Mouse (Mus musculus) ES-Bruce4 (cell line): ENCODE data around the gene Slc6a11. TPM values are rescaled to one million over a fixed set of nuclear protein-coding genes. Genes with fewer than 3 reads are reported as not detected.

Experiments
- H3K27ac ChIP-seq: 2 replicates; pipeline ENCODE4 v1.5.1; 2012; ENCODE audit warnings: low read length, inconsistent platforms; ENCODE audit not compliant: insufficient read depth
- H3K27me3 ChIP-seq: 2 replicates; pipeline ENCODE4 v1.6.1; 2012; ENCODE audit warnings: mild to moderate bottlenecking, low read length, inconsistent platforms; ENCODE audit not compliant: control insufficient read depth, poor library complexity, insufficient read depth, severe bottlenecking
- H3K36me3 ChIP-seq: 2 replicates; pipeline ENCODE4 v1.6.1; 2012; ENCODE audit warnings: inconsistent platforms, mild to moderate bottlenecking, low read length, moderate library complexity; ENCODE audit not compliant: control insufficient read depth, poor library complexity, insufficient read depth, severe bottlenecking
- H3K4me1 ChIP-seq: one replicate; pipeline ENCODE4 v1.8.1; 2011; ENCODE audit warnings: low read length; ENCODE audit not compliant: control insufficient read depth, insufficient read depth
- H3K4me3 ChIP-seq: 2 replicates; pipeline ENCODE4 v1.5.1; 2011; ENCODE audit warnings: low read depth, mild to moderate bottlenecking, low read length
- H3K9ac ChIP-seq: 2 replicates; pipeline ENCODE4 v1.6.1; 2012; ENCODE audit warnings: low read depth, mild to moderate bottlenecking, inconsistent platforms; ENCODE audit not compliant: poor library complexity, severe bottlenecking
- H3K9me3 ChIP-seq: replicated peaks from 2 replicates; pipeline ENCODE4 v1.6.1; 2012; ENCODE audit warnings: mild to moderate bottlenecking, low read length, inconsistent platforms; ENCODE audit not compliant: control insufficient read depth, poor library complexity, insufficient read depth, severe bottlenecking
- CTCF ChIP-seq: IDR thresholded peaks from one replicate; pipeline ENCODE4 v1.8.1; 2011; ENCODE audit warnings: low read depth, low read length
- EP300 ChIP-seq: IDR thresholded peaks from 2 replicates; pipeline ENCODE4 v1.6.1; 2011; ENCODE audit warnings: low read depth, low read length; ENCODE audit not compliant: insufficient read depth
- POLR2A ChIP-seq: IDR thresholded peaks from one replicate; pipeline ENCODE4 v1.8.1; 2011; ENCODE audit warnings: low read length; ENCODE audit not compliant: insufficient read depth
- polyA plus RNA-seq: library from polyadenylated mRNA; stranded (reverse); fragments of >200 nt; gene quantifications from 2 replicates; pipeline ENCODE4 v1.2.4, GENCODE M21; 2011; ENCODE audit warnings: low read depth; ENCODE audit not compliant: missing spikeins, insufficient read depth, insufficient read length

Slc6a11 gene
- polyA plus RNA-seq, 1 experiment = 0.19 TPM

DNA sequence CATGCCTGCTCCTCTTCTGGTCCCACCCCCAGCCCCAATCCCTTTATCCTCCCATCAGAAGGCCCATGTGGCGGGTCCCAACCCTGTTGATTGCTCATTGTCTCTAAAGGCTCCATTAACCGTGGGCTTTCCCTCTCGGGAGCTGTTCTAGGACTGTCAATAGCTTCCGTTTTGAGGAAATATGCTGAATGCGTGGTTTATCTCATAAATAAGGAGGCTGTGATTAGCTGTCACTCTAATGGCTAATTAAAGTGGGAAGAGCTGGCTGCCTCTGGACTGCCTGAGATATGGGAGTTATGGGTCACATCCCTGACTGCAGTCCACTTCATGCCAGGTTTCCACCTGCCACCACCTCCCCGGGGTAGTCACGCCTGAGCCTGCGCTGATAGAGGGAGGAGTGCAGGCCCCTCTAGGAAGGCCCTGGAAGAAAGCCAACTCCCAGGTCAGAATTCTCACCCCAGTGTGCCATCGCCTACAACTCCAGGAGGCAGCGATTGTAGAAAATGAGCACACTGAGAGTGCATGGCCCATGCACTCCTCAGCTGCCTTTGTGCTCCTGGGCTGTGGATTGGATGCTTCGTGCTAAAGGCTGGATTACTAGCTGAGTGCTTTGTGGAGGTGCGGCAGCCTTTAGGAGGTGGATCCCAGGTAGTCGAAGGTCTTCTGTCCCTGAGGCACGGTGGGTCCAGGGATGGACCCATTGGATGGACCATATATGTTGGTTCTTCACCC is 143.1 kb downstream of the Slc6a11 start:
- no peaks in the 10 kb centered on the region for H3K9me3 ChIP-seq
- no peak overlapping the region for H3K9ac ChIP-seq
- H3K4me3 ChIP-seq = no peak overlapping the region
- H3K27me3 ChIP-seq = no peaks in the 10 kb centered on the region
- no peaks in the 10 kb centered on the region for H3K36me3 ChIP-seq
- TF ChIP-seq EP300 (no peak), CTCF (no peak), POLR2A (no peak)
- H3K4me1 ChIP-seq = no peaks in the 10 kb centered on the region
- H3K27ac ChIP-seq = no peak overlapping the region

- Histone ChIP-seq H3K27ac (no peak overlapping the region), H3K9me3 (no peaks in the 10 kb centered on the region), H3K4me1 (no peaks in the 10 kb centered on the region), H3K27me3 (no peaks in the 10 kb centered on the region), H3K36me3 (no peaks in the 10 kb centered on the region), H3K4me3 (no peak overlapping the region), H3K9ac (no peak overlapping the region)
- TF ChIP-seq CTCF = peak; percentile 70
- TF ChIP-seq POLR2A = no peak
These were observed 144.8 kb downstream of the Slc6a11 start for GRCm38 (mm10) chr6:114275800-114276199.

GRCm38 (mm10) chr6:114282469-114283277 is 151.6 kb downstream of the Slc6a11 start, which contains the start of gene Slc6a1:
Gene Slc6a1, plus strand, starts transcription at chr6:114282635.
- Histone ChIP-seq H3K9me3 (no peaks in the 10 kb centered on the region), H3K36me3 (no peaks in the 10 kb centered on the region), H3K27me3 (no peaks in the 10 kb centered on the region), H3K4me3 (peak within 1 kb of the TSS; percentile 67), H3K9ac (0 out of 2 replicates have a peak within 1 kb of the TSS, but pooled peaks have one; percentile 18), H3K27ac (no peak within 1 kb of the TSS), H3K4me1 (no peaks in the 10 kb centered on the region)
- no peak for TF ChIP-seq CTCF
- no peak for TF ChIP-seq EP300
- TF ChIP-seq POLR2A = no peak

DNA sequence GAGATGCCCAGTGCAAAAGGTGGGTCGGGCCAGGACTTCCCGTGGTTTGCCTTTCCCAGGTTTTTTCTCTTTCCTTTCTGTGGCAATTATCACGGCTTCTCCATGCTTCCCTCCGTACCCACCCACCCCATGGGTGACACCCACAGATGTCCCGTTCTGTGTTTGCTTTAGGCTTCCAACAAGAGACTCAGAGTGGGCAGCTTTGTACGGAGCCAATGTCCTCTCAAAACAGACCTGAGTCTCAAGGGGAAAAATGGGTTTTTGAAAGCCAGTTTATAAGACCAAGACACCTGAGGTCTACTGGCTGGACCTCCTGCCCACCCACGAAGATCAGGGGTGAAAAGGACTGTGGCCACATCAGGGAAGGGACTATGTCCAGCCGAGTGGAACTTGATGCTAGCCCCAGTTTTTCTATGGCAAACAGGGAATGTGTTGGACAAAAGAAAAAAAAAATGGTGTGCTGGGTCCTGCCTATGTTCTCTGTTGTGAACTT is 152.3 kb downstream of the Slc6a11 start:
- Histone ChIP-seq H3K36me3 (no peaks in the 10 kb centered on the region), H3K27me3 (no peaks in the 10 kb centered on the region), H3K4me1 (no peaks in the 10 kb centered on the region), H3K9ac (no peak overlapping the region), H3K27ac (no peak overlapping the region), H3K4me3 (peak overlapping the region; percentile 67; the same call in 1 of the 2 replicates), H3K9me3 (no peaks in the 10 kb centered on the region)
- no peak for TF ChIP-seq EP300
- no peak for TF ChIP-seq POLR2A
- no peak for TF ChIP-seq CTCF

DNA sequence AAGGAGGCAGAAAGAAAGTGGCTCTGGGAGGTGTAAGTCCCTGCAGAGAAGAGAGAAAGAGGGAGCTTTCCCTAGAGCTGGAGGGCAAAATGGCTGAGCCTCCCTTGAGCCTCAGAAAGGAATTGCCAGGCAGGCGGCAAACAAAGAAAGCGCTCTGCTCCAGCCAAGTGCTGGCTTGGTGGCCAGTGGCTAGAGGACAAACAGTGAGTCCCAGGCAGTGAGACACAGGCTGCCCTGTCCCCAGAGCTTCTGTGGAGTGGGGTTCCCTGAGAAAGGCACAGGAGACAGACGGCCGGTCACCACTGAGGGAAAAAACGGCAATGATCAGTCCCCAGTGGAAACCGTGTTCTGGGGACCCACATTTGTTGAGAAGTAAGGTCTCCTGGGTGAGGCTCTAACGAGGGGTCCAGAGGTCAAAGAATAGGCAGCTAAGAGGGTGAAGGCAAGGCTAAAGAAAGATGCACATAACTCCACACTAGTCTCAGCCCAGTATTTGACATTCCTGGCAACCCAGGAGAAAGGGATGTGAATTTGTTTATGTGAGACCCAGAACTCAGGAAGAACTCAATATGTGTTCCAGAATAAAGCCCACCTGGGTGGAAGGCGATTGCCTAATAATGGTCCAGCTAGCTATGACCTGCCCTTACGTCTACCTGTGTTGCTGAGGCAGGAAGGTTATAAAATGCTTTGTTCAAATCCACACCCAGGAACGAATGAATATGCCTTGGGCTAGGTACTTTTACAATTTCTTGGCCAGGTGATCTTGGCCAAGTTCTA is 153.1 kb downstream of the Slc6a11 start:
- H3K36me3 ChIP-seq = no peaks in the 10 kb centered on the region
- H3K27me3 ChIP-seq = no peaks in the 10 kb centered on the region
- no peaks in the 10 kb centered on the region for H3K9me3 ChIP-seq
- H3K4me3 ChIP-seq = no peak overlapping the region
- H3K9ac ChIP-seq = no peak overlapping the region
- no peaks in the 10 kb centered on the region for H3K4me1 ChIP-seq
- TF ChIP-seq POLR2A (no peak), CTCF (no peak), EP300 (no peak)
- H3K27ac ChIP-seq = no peak overlapping the region

DNA sequence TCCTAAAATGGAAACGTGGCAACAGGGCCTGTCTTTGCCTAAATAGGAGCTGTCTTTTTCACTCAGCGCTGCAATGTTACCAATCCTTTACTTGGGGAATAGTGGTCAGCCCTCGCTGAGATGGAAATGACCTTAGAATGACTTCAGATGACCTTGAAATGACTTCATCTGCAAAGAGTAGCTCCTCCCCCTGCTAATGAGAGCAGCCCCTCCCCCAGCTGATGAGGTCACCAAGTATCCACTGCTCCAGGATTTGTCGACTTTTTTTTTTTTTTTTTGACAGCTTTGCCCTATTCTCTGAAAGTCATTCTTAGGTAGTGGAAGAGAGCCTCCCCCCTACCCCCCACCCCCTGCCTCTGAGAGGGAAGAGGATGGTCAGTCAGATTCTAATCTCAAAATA is 154.4 kb downstream of the Slc6a11 start:
- no peaks in the 10 kb centered on the region for H3K4me1 ChIP-seq
- no peak overlapping the region for H3K27ac ChIP-seq
- H3K9ac ChIP-seq = no peak overlapping the region
- no peak overlapping the region for H3K4me3 ChIP-seq
- H3K36me3 ChIP-seq = no peaks in the 10 kb centered on the region
- no peaks in the 10 kb centered on the region for H3K9me3 ChIP-seq
- TF ChIP-seq EP300 (no peak), CTCF (no peak), POLR2A (no peak)
- no peaks in the 10 kb centered on the region for H3K27me3 ChIP-seq
